Mouse (Mus musculus) thymus, adult 2 months (tissue): Measurements from ENCODE around the gene Shank1. TPM values are rescaled to one million over a fixed set of nuclear protein-coding genes. Genes with fewer than 3 reads are reported as not detected.

Experiments
- DNase-seq: peaks from one replicate; pipeline ENCODE4 v3.0.0; 2021
- H3K27ac ChIP-seq: fragments of 200-500 bp; 2 replicates; pipeline ENCODE4 v1.5.1; 2012; ENCODE audit warnings: low read length, control low read depth; ENCODE audit not compliant: control insufficient read depth, insufficient read depth
- H3K27me3 ChIP-seq: fragments of 200-500 bp; 2 replicates; pipeline ENCODE4 v1.6.1; 2012; ENCODE audit warnings: mild to moderate bottlenecking, low read length, moderate library complexity, mixed read lengths; ENCODE audit not compliant: control insufficient read depth, insufficient read depth
- H3K36me3 ChIP-seq: fragments of 200-500 bp; 2 replicates; pipeline ENCODE4 v1.6.1; 2012; ENCODE audit warnings: mild to moderate bottlenecking, low read length, moderate library complexity; ENCODE audit not compliant: control insufficient read depth, insufficient read depth
- H3K4me1 ChIP-seq: fragments of 200-500 bp; replicated peaks from 2 replicates; pipeline ENCODE4 v1.6.1; 2012; ENCODE audit warnings: low read length; ENCODE audit not compliant: control insufficient read depth, insufficient read depth
- H3K4me3 ChIP-seq: fragments of 200-500 bp; 2 replicates; pipeline ENCODE4 v1.5.1; 2012; ENCODE audit warnings: mild to moderate bottlenecking, low read length, control low read depth, moderate library complexity; ENCODE audit not compliant: control insufficient read depth, insufficient read depth
- CTCF ChIP-seq: fragments of 200-500 bp; IDR thresholded peaks from 2 replicates; pipeline ENCODE4 v1.5.1; 2012; ENCODE audit warnings: mild to moderate bottlenecking, control low read depth, low read length, moderate library complexity, borderline replicate concordance; ENCODE audit not compliant: control insufficient read depth, poor library complexity, insufficient read depth; ENCODE audit errors: extremely low read depth
- POLR2A ChIP-seq: fragments of 200-500 bp; IDR thresholded peaks from 2 replicates; pipeline ENCODE4 v1.6.1; 2012; ENCODE audit warnings: mild to moderate bottlenecking, low read length, control low read depth, moderate library complexity; ENCODE audit not compliant: control insufficient read depth, poor library complexity, insufficient read depth; ENCODE audit errors: extremely low read depth
- WGBS: fragments of 180-500 bp; shearing (Covaris S2); methylation state at CpG from one replicate; pipeline ENCODE4 v1.1.7; 2018; 5-methylcytosine and 5-hydroxymethylcytosine counted together
- polyA plus RNA-seq: library from polyadenylated mRNA; depleted of rRNA; stranded (reverse); fragments of >200 nt; gene quantifications from 2 replicates; pipeline ENCODE4 v1.2.3, GENCODE M21; 2012

Gene Shank1
- polyA plus RNA-seq, 1 experiment: 1.9 TPM

DNA sequence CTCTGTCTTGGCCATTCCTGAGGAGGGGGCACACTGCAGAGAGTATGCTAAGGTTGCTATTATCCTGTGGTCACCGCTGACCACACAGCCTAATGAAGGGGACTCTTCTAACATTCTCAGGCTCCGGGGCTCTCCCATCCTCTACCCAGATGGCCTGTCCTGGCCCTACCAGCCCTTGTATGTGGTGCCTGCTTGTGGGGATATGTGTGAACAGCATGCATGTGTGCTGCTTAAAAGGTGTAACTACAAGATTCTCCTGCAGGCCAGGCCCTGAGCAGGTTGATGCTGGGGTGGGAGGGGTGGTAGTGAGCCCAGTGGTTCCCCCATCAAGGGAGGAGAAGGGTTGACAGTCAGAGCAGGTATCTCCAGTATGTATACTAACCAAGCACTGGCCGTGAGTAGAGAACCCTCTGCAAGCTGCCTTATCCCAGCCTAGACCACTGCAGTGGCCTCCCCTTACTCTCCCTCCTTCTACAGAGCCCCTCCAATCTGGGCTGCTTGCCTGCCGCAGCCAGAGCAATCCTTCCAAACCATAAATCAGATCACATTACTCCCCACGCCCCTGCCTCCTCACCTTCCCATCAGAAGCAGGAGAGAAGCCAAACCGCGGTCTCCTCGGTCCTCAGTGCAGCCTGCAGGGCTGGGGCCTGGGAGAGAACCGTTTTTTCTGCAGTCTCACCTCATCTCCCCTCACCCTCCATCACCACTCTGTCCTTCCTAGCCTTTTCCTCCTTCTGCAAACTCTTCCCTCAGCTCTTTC is 2.6 kb upstream of the Shank1 start:
- TF ChIP-seq POLR2A: no peak
- no peak for TF ChIP-seq CTCF
- Histone ChIP-seq H3K4me3 (no peak overlapping the region), H3K4me1 (peaks cover 23% of the 10 kb centered on the region), H3K27ac (no peak overlapping the region), H3K36me3 (no peaks in the 10 kb centered on the region), H3K27me3 (peaks cover 12% of the 10 kb centered on the region)
- no peak for DNase-seq
- 65% methylated on average over 9 of the region's 9 CpGs for WGBS

DNA sequence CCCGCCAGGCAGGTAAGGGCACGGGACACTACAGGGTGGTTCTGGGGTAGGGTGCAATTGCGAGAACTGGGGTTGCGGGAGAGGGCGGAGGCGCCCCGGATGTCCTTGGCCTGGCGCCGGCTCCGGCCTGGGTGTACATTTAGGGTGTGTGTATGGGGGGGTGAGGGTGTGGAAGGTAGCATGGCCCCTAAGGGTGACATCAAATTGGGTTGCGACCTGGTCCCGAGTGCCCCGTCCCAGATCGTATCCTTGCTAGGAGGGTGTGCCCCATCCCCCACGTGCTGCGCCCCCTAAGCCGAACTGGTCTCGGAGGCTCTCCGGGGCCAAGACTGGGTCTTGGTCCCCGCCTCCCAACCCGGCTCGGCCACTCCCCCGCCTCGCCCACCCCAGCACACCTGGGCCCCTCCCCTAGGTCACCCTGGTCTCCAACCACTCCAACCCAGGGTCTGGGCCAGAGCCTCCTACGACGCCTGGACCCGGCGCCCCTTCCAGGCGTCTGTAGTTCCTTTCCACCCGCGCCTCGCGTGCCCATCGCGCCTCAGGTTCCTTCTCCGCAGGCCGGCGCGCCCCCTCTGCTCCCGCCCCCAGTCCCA is 328 bp downstream of the Shank1 start:
- no peak for DNase-seq
- Histone ChIP-seq H3K36me3 (no peaks in the 10 kb centered on the region), H3K27me3 (peaks cover 12% of the 10 kb centered on the region), H3K27ac (no peak overlapping the region), H3K4me3 (no peak overlapping the region), H3K4me1 (peaks cover 15% of the 10 kb centered on the region)
- 3% methylated on average over 39 of the region's 40 CpGs for WGBS
- TF ChIP-seq POLR2A (no peak), CTCF (no peak)

DNA sequence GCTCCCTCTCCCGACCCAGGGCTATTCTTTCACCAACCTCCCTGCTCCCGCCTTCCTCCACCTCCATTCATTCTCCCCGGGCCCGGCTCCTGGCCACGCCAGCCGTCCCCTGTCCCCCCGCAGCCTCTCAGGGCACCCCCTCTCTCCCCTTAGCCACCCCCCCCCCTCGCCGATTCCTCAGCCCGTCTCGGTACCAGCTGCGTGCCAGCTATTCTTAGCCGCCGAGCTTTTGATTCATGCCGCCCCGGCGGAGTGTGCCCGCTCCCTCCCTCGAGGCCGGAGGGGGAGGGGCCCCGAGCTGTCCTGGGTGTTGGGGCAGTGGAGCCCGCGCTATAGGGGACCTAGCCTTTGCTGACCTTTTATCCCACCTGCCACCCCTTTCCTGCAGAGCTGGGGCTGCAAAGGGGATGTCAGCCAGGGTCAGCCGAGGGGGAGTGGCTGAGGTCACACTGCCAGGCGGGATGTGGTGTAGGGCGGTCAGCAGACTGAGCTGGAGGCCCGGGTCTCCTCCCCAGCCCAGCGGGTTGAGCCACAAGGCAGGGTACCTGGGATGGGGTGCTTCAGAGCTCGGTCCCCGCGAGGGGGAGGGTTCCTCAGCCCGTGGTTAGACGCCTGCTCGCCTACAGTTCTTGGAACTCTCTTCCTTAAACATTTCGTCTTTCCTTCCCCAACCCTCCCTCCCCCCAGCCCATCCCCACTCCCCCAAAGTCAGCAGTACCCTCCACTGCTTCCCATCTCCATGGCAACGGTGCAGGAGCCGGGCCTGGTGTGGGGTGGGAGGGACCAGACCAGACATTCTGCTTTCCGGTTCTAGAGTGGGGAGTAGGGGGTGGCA is 1.0 kb downstream of the Shank1 start:
- H3K4me1 ChIP-seq: peaks cover 9% of the 10 kb centered on the region; the same call in 1 of the 2 replicates
- no peak for DNase-seq
- peaks cover 12% of the 10 kb centered on the region for H3K27me3 ChIP-seq
- 2% methylated on average over 38 of the region's 38 CpGs for WGBS
- no peak overlapping the region for H3K27ac ChIP-seq
- no peak overlapping the region for H3K4me3 ChIP-seq
- no peaks in the 10 kb centered on the region for H3K36me3 ChIP-seq
- TF ChIP-seq CTCF (no peak), POLR2A (no peak)

DNA sequence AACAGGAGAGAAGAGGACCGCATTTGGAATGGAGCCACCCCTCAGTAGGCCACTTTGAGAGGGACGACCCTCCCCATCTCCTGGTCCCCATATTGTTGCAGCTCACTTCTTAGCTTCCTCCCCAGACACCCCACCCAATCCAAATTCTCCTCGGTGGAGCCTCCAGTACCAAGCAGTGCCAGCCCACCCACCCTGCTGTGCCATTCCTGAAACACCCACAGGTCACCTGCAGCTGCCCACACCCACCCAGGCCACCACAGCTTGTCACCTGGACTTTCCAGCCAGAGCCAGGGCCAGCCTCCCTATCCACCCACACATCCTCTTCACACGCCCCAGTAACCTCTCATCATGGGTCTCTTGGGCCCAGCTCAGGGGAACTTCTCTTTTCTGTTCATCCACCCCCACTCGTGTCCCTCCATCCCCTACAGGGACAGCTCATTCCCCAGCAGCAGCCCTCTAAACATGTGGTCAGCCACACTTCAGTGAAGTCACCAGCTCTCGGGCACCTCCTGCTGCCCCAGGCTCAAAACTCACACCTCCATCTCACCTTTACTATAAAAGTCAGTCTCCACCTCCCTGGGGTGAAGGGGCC is 1.8 kb downstream of the Shank1 start:
- no peak for DNase-seq
- Histone ChIP-seq H3K4me3 (no peak overlapping the region), H3K4me1 (peaks cover 9% of the 10 kb centered on the region; the same call in 1 of the 2 replicates), H3K27ac (no peak overlapping the region), H3K36me3 (no peaks in the 10 kb centered on the region), H3K27me3 (peaks cover 12% of the 10 kb centered on the region)
- 12% methylated on average over 6 of the region's 6 CpGs for WGBS
- TF ChIP-seq POLR2A: no peak
- no peak for TF ChIP-seq CTCF

DNA sequence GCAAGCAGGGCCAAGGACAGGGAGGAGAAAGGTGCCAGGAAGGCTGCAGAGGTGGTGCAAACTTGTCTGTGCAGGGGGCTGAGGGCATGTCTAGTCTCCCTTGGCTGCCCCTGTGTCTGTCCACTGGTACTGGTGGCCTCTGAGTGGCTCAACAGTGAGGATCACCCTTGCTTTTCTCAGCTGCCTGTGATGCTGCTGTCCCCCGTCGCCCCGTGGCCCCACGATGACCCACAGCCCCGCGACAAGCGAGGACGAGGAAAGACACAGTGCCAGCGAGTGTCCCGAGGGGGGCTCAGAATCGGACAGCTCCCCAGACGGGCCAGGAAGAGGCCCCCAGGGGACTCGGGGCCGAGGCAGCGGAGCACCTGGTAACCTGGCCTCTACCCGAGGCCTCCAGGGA is 2.4 kb downstream of the Shank1 start:
- no peak overlapping the region for H3K4me3 ChIP-seq
- no peak for DNase-seq
- no peaks in the 10 kb centered on the region for H3K36me3 ChIP-seq
- H3K27ac ChIP-seq: no peak overlapping the region
- H3K27me3 ChIP-seq: peaks cover 12% of the 10 kb centered on the region
- WGBS: 66% methylated on average over 16 of the region's 16 CpGs
- peaks cover 9% of the 10 kb centered on the region; the same call in 1 of the 2 replicates for H3K4me1 ChIP-seq
- no peak for TF ChIP-seq CTCF
- TF ChIP-seq POLR2A: no peak

DNA sequence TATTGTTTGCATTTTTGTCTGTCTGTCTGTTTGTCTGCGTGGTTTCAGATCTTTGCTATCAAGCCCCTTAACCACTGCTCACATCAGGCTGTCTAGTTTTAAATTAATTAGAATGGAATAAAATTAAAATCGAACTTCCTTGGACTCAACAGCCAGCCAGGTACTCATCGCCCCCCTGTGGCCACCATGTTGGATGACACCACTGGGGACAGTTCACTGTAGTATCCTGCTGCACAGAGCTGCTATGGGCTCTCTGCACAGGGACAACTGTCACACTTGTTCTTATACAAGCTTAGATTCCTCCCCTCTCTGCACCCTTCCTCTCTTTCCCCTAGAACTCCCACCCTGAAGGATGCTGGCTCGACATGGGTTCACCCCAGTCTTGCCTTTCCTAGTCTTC is 7.9 kb downstream of the Shank1 start:
- peak; percentile 32 for DNase-seq
- Histone ChIP-seq H3K4me1 (no peaks in the 10 kb centered on the region), H3K27ac (no peak overlapping the region), H3K27me3 (no peaks in the 10 kb centered on the region; the same call in 1 of the 2 replicates), H3K4me3 (no peak overlapping the region), H3K36me3 (no peaks in the 10 kb centered on the region)
- TF ChIP-seq CTCF: no peak
- no peak for TF ChIP-seq POLR2A
- 31% methylated on average over 4 of the region's 4 CpGs for WGBS
